Mouse (Mus musculus): ENCODE results near the gene Zfp740.

The Zfp740 gene

GRCm38 (mm10) chr15:102230408-102231321 lies 27.6 kb downstream of the Zfp740 start:
- no peak for DNase-seq (ENCODE audit: low spot score in 2 of 2)

- no peak for DNase-seq (ENCODE audit: low spot score in 2 of 2)
Observed at GRCm38 (mm10) chr15:102231748-102232147, 28.7 kb downstream of the Zfp740 start, which contains the start of gene Itgb7. TSS of gene Itgb7 (minus strand) at chr15:102231944.

- no peak for DNase-seq (ENCODE audit: low spot score in 2 of 2)
Observed at GRCm38 (mm10) chr15:102232764-102233163, 29.7 kb downstream of the Zfp740 start.

GRCm38 (mm10) chr15:102233896-102234295 lies 30.8 kb downstream of the Zfp740 start:
- no peak for DNase-seq (ENCODE audit: low spot score in 2 of 2)

- peak; percentile 54 to 62 for DNase-seq (ENCODE audit: low spot score in 2 of 2)
Observed at GRCm38 (mm10) chr15:102235371-102236027, 32.5 kb downstream of the Zfp740 start.

- no peak for DNase-seq (ENCODE audit: low spot score in 2 of 2)
Observed at GRCm38 (mm10) chr15:102238543-102239259, 35.7 kb downstream of the Zfp740 start.

- peak in 1 of 2 experiments; percentile 75 for DNase-seq (ENCODE audit: low spot score in 2 of 2)
Observed at GRCm38 (mm10) chr15:102239260-102239590, 36.2 kb downstream of the Zfp740 start.

- no peak for DNase-seq (ENCODE audit: low spot score in 2 of 2)
Observed at GRCm38 (mm10) chr15:102239851-102240250, 36.8 kb downstream of the Zfp740 start.

GRCm38 (mm10) chr15:102240607-102241006 lies 37.6 kb downstream of the Zfp740 start:
- DNase-seq (ENCODE audit: low spot score in 2 of 2) = no peak

GRCm38 (mm10) chr15:102242404-102243228 lies 39.6 kb downstream of the Zfp740 start:
- no peak for DNase-seq (ENCODE audit: low spot score in 2 of 2)

GRCm38 (mm10) chr15:102243229-102244190 lies 40.5 kb downstream of the Zfp740 start:
- peak; percentile 78 to 89 for DNase-seq (ENCODE audit: low spot score in 2 of 2)

GRCm38 (mm10) chr15:102244306-102245191 lies 41.5 kb downstream of the Zfp740 start:
- no peak for DNase-seq (ENCODE audit: low spot score in 2 of 2)

- DNase-seq (ENCODE audit: low spot score in 2 of 2) = no peak
Observed at GRCm38 (mm10) chr15:102245461-102245881, 42.4 kb downstream of the Zfp740 start.

GRCm38 (mm10) chr15:102245891-102246741 lies 43.1 kb downstream of the Zfp740 start:
- peak; percentile 74 to 83 for DNase-seq (ENCODE audit: low spot score in 2 of 2)

- peak; percentile 95 to 97 for DNase-seq (ENCODE audit: low spot score in 2 of 2)
Observed at GRCm38 (mm10) chr15:102246866-102247251, 43.8 kb downstream of the Zfp740 start.

GRCm38 (mm10) chr15:102247252-102248130 lies 44.4 kb downstream of the Zfp740 start:
- peak; percentile 73 to 82 for DNase-seq (ENCODE audit: low spot score in 2 of 2)

Measured in urinary bladder, postnatal 36 days (tissue).